19 mouse cellular contexts compared by ENCODE assay signal in the genomic region with DNA sequence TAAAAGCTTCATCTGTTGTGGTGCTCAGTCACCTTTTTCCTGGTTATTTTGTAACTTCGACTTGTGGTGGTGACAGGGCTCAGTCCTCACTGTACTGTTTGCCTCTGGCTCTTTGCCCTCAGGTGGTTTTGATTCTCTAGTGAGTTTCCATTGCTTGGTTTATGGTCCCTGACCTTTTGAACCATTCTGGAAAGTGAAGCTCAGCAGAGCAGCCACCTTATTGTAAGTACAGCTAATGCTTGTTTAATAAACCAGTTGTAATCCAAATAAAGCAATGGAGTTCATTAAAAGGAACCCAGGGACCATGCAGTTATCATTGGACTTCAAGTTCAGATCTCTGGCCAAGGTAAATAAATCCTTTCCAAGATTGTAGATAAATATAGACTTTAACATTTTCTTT. TPM values are rescaled to one million over a fixed set of nuclear protein-coding genes. Genes with fewer than 3 reads are reported as not detected.
A peak's percentile ranks its signal among the peaks of the same experiment; 100 is the strongest.
DNase-seq lines count a peak whose midpoint lies in the region; TF ChIP-seq lines count a peak whose summit lies in the region.
"Had no signal": no experiment of that assay in that cellular context is flagged by ENCODE, and none has a peak within 500 bp of the region (broad histone marks: within the 10 kb centered on the region; RNA-seq: fewer than 3 reads in every experiment).

No protein-coding gene starts in this region.

- no peak overlapping the region for H3K27ac ChIP-seq in heart, adult 2 months
- H3K27ac ChIP-seq: hindbrain, postnatal 0 days; limb, embryonic 12.5 days had no signal

- DNase-seq in heart, adult 18-20 months = peak; percentile 4 to 13
- DNase-seq in heart, adult 2 months = no peak
- peak; percentile 13 for DNase-seq in lung, postnatal 25 days (ENCODE audit: low spot score)
- DNase-seq in lung, postnatal 4 days = no peak
- DNase-seq in forelimb bud, embryonic 11.5 days (ENCODE audit: low read depth, low spot score) = peak; percentile 56
- peak; percentile 19 for DNase-seq in large intestine, adult 2 months (ENCODE audit: low read depth, low spot score)
- DNase-seq in gastrocnemius, postnatal 4 days (ENCODE audit: low spot score in 2 of 2) = no peak
- no peak for DNase-seq in layer of hippocampus, postnatal 10 days (ENCODE audit: low spot score in 2 of 2)
- DNase-seq: cerebellum, postnatal 36 days; gastrocnemius, postnatal 36 days; right cerebral cortex, postnatal 4 days; thymus, postnatal 36 days had no signal

- H3K9ac ChIP-seq in heart, adult 2 months (ENCODE audit: low read depth, low read length) = no peak overlapping the region
- H3K9ac ChIP-seq: limb, embryonic 12.5 days had no signal

- intact Hi-C loops in heart, adult 2 months (cut with DNase I) = no loop called here

- H3K4me3 ChIP-seq in heart, adult 2 months = no peak overlapping the region
- H3K4me3 ChIP-seq: erythroblast, embryonic 14.5 days; limb, embryonic 12.5 days had no signal

- no peaks in the 10 kb centered on the region for H3K36me3 ChIP-seq in heart, adult 2 months (ENCODE audit: control insufficient read depth, insufficient read depth, low read length)
- H3K36me3 ChIP-seq: G1E; limb, embryonic 12.5 days had no signal

- H3K27me3 ChIP-seq in heart, adult 2 months (ENCODE audit: control insufficient read depth, insufficient read depth, low read length) = no peaks in the 10 kb centered on the region
- H3K27me3 ChIP-seq: limb, embryonic 12.5 days had no signal

- no peak for TF ChIP-seq EP300 in heart, adult 2 months (IDR thresholded peaks at IDR 0.05; ENCODE audit: insufficient read depth, low read depth, low read length)

- H3K4me1 ChIP-seq in heart, adult 2 months (ENCODE audit: control insufficient read depth, insufficient read depth, low read length) = no peaks in the 10 kb centered on the region
- H3K4me1 ChIP-seq: limb, embryonic 12.5 days had no signal

- TF ChIP-seq POLR2A in heart, adult 2 months (IDR thresholded peaks at IDR 0.05; ENCODE audit: insufficient read depth, low read depth, low read length) = no peak

- no peaks in the 10 kb centered on the region for H3K79me2 ChIP-seq in heart, adult 2 months (replicated peaks; ENCODE audit: control insufficient read depth, insufficient read depth, low read length)

- no peak for TF ChIP-seq CTCF in heart, adult 2 months (IDR thresholded peaks at IDR 0.05)

- 42% methylated on average over 1 of the region's 1 CpGs for WGBS in heart, adult 2 months
- 11% methylated on average over 1 of the region's 1 CpGs for WGBS in large intestine, adult 2 months

RNA-seq across cellular contexts. Expression of a gene that starts 11.3 kb away (rescaled TPM):
- not detected for total RNA-seq in heart, adult 18-20 months (2021)
- not detected for total RNA-seq in heart, adult 2 months (2021)
- polyA plus RNA-seq in heart, adult 2 months (2012; rRNA removed) = 0.06 TPM in 1 of 2 replicates, not detected in the other
- not detected in 2 replicates for polyA plus RNA-seq in large intestine, adult 2 months (2012; rRNA removed)
- total RNA-seq in gastrocnemius, postnatal 4 days (2021) = under 1 TPM in 1 of 2 experiments, not detected in 1; 0.36 TPM
- not detected for total RNA-seq in layer of hippocampus, postnatal 10 days (2021)
- total RNA-seq: gastrocnemius, postnatal 36 days; hindbrain, postnatal 0 days; megakaryocyte-erythroid progenitor cell, adult 5-6 weeks had no signal
- polyA plus RNA-seq: C2C12; erythroblast, embryonic 14.5 days; G1E; hindbrain, postnatal 0 days; limb, embryonic 12.5 days; stomach, embryonic 14.5 days had no signal

Comparison
In these comparisons a context has a peak if more than half of its experiments do, and no peak if none do; other contexts are left out.
1. DNase-seq: peak in heart, adult 18-20 months (2 of 2), lung, postnatal 25 days (single experiment), forelimb bud, embryonic 11.5 days (single experiment) and large intestine, adult 2 months (single experiment); none in heart, adult 2 months (0 of 2), lung, postnatal 4 days (0 of 2), gastrocnemius, postnatal 4 days (0 of 2) and layer of hippocampus, postnatal 10 days (0 of 2).